Mouse (Mus musculus) forebrain, embryonic 14.5 days (tissue): ENCODE measurements around the gene Gpr132. TPM values are rescaled to one million over a fixed set of nuclear protein-coding genes. Genes with fewer than 3 reads are reported as not detected.

Source experiments
- ATAC-seq: fragments of 200-750 bp; cut with Nextera tagmentation; 2 replicates; pipeline ENCODE4 v1.8.0; 2017; ENCODE audit warnings: mild to moderate bottlenecking, moderate library complexity
- DNase-seq: peaks from one replicate; pipeline ENCODE4 v3.0.0-alpha.2; 2015; ENCODE audit warnings: low spot score
- H3K27ac ChIP-seq: fragments of 300-500 bp; sonication (generic); 2 replicates; pipeline ENCODE4 v1.5.1; 2014; ENCODE audit warnings: low read depth, mild to moderate bottlenecking, control low read depth, low read length, moderate library complexity
- H3K27me3 ChIP-seq: fragments of 300-500 bp; sonication (generic); replicated peaks from 2 replicates; pipeline ENCODE4 v1.6.1; 2014; ENCODE audit warnings: low read length, control low read depth, mixed read lengths; ENCODE audit not compliant: control insufficient read depth, insufficient read depth
- H3K36me3 ChIP-seq: fragments of 300-500 bp; sonication (generic); 2 replicates; pipeline ENCODE4 v1.6.1; 2014; ENCODE audit warnings: low read length, control low read depth; ENCODE audit not compliant: control insufficient read depth, insufficient read depth
- H3K4me1 ChIP-seq: fragments of 300-500 bp; sonication (generic); 2 replicates; pipeline ENCODE4 v1.6.1; 2014; ENCODE audit warnings: antibody characterized with exemption, low read length, control low read depth; ENCODE audit not compliant: control insufficient read depth, insufficient read depth
- H3K4me2 ChIP-seq: fragments of 300-500 bp; sonication (generic); 2 replicates; pipeline ENCODE4 v1.6.1; 2014; ENCODE audit warnings: mild to moderate bottlenecking, control low read depth, low read length
- H3K4me3 ChIP-seq: fragments of 300-500 bp; sonication (generic); 2 replicates; pipeline ENCODE4 v1.5.1; 2014; ENCODE audit warnings: low read depth, low read length, control low read depth
- H3K9ac ChIP-seq: fragments of 300-500 bp; sonication (generic); 2 replicates; pipeline ENCODE4 v1.6.1; 2014; ENCODE audit warnings: mild to moderate bottlenecking, low read length, control low read depth, moderate library complexity
- H3K9me3 ChIP-seq: fragments of 300-500 bp; sonication (generic); replicated peaks from 2 replicates; pipeline ENCODE4 v1.6.1; 2016; ENCODE audit warnings: low read length, control low read depth, mixed read lengths; ENCODE audit not compliant: control insufficient read depth
- WGBS: fragments of 180-500 bp; shearing (Covaris S2); extraction: QIAGEN DNeasy Blood & Tissue Kit; methylation state at CpG from one replicate; pipeline ENCODE4 v1.1.7; 2014; 5-methylcytosine and 5-hydroxymethylcytosine counted together
- polyA plus RNA-seq: library from polyadenylated mRNA; unstranded; fragments of >200 nt; fragmentation: Nextera tagmentation; extraction: Ambion mirVana; gene quantifications from 2 replicates; pipeline ENCODE4 v1.2.1, GENCODE M21; 2014

Gpr132 gene
- polyA plus RNA-seq: not detected in 2 replicates

GRCm38 (mm10) chr12:112868178-112869087, at the start of gene Gpr132:
Gene Gpr132 (minus strand): TSS chr12:112868228.
- Histone ChIP-seq H3K4me1 (no peaks in the 10 kb centered on the region), H3K27ac (no peak within 1 kb of the TSS), H3K4me2 (no peak within 1 kb of the TSS), H3K9ac (no peak within 1 kb of the TSS), H3K9me3 (no peaks in the 10 kb centered on the region), H3K27me3 (0 out of 2 replicates have a peak, but pooled peaks cover 7% of the 10 kb centered on the region), H3K4me3 (no peak within 1 kb of the TSS), H3K36me3 (no peaks in the 10 kb centered on the region)
- no peak for ATAC-seq
- WGBS: 70% methylated on average over 13 of the region's 13 CpGs
- DNase-seq: no peak

- no peak overlapping the region for H3K4me3 ChIP-seq
- ATAC-seq (no peak), DNase-seq (no peak)
- no peaks in the 10 kb centered on the region for H3K9me3 ChIP-seq
- H3K4me2 ChIP-seq: no peak overlapping the region
- no peaks in the 10 kb centered on the region for H3K4me1 ChIP-seq
- peaks cover 17% of the 10 kb centered on the region; the same call in 1 of the 2 replicates for H3K36me3 ChIP-seq
- H3K9ac ChIP-seq: no peak overlapping the region
- no peaks in the 10 kb centered on the region for H3K27me3 ChIP-seq
- 78% methylated on average over 11 of the region's 11 CpGs for WGBS
- H3K27ac ChIP-seq: no peak overlapping the region
These were observed 49.5 kb upstream of the Gpr132 start for GRCm38 (mm10) chr12:112917486-112917885.

- Histone ChIP-seq H3K4me2 (no peak overlapping the region), H3K27ac (no peak overlapping the region), H3K4me1 (no peaks in the 10 kb centered on the region), H3K36me3 (peaks cover 21% of the 10 kb centered on the region; the same call in 1 of the 2 replicates), H3K9me3 (no peaks in the 10 kb centered on the region), H3K4me3 (no peak overlapping the region), H3K27me3 (no peaks in the 10 kb centered on the region), H3K9ac (no peak overlapping the region)
- DNase-seq (no peak), ATAC-seq (no peak)
- WGBS: 91% methylated on average over 16 of the region's 16 CpGs
These were observed 48.8 kb upstream of the Gpr132 start for GRCm38 (mm10) chr12:112916698-112917400.

GRCm38 (mm10) chr12:112915587-112915986, 47.6 kb upstream of the Gpr132 start:
- no peak overlapping the region for H3K27ac ChIP-seq

GRCm38 (mm10) chr12:112914527-112914926, 46.5 kb upstream of the Gpr132 start:
- DNase-seq (no peak), ATAC-seq (no peak)
- Histone ChIP-seq H3K27ac (no peak overlapping the region), H3K4me1 (no peaks in the 10 kb centered on the region), H3K4me2 (no peak overlapping the region), H3K9ac (no peak overlapping the region), H3K27me3 (no peaks in the 10 kb centered on the region), H3K4me3 (no peak overlapping the region), H3K36me3 (peaks cover 40% of the 10 kb centered on the region; the same call in 1 of the 2 replicates), H3K9me3 (no peaks in the 10 kb centered on the region)
- WGBS: 84% methylated on average over 11 of the region's 11 CpGs

More at GRCm38 (mm10) chr12:112915587-112915986, 47.6 kb upstream of the Gpr132 start:
- DNase-seq (no peak), ATAC-seq (0 out of 2 replicates have a peak, but pooled peaks have one; percentile 25)
- H3K9ac ChIP-seq: no peak overlapping the region
- 59% methylated on average over 13 of the region's 13 CpGs for WGBS
- H3K4me2 ChIP-seq: no peak overlapping the region
- no peaks in the 10 kb centered on the region for H3K4me1 ChIP-seq
- H3K9me3 ChIP-seq: no peaks in the 10 kb centered on the region
- H3K36me3 ChIP-seq: peaks cover 32% of the 10 kb centered on the region; the same call in 1 of the 2 replicates
- H3K4me3 ChIP-seq: no peak overlapping the region
- H3K27me3 ChIP-seq: no peaks in the 10 kb centered on the region

- Histone ChIP-seq H3K36me3 (peaks cover 52% of the 10 kb centered on the region; the same call in 1 of the 2 replicates), H3K4me3 (no peak overlapping the region), H3K4me1 (no peaks in the 10 kb centered on the region), H3K4me2 (no peak overlapping the region), H3K9me3 (no peaks in the 10 kb centered on the region), H3K27ac (no peak overlapping the region), H3K27me3 (no peaks in the 10 kb centered on the region), H3K9ac (no peak overlapping the region)
- 89% methylated on average over 28 of the region's 28 CpGs for WGBS
- DNase-seq (no peak), ATAC-seq (no peak)
These were observed 45.1 kb upstream of the Gpr132 start for GRCm38 (mm10) chr12:112912951-112913745.

- ATAC-seq (no peak), DNase-seq (no peak)
- no peak overlapping the region for H3K4me3 ChIP-seq
- WGBS: 94% methylated on average over 17 of the region's 17 CpGs
- no peaks in the 10 kb centered on the region for H3K27me3 ChIP-seq
- H3K36me3 ChIP-seq: peaks cover 56% of the 10 kb centered on the region; the same call in 1 of the 2 replicates
- no peaks in the 10 kb centered on the region for H3K4me1 ChIP-seq
- no peak overlapping the region for H3K9ac ChIP-seq
- H3K27ac ChIP-seq: no peak overlapping the region
- no peak overlapping the region for H3K4me2 ChIP-seq
- H3K9me3 ChIP-seq: no peaks in the 10 kb centered on the region
These were observed 43.7 kb upstream of the Gpr132 start for GRCm38 (mm10) chr12:112911701-112912100.

- no peaks in the 10 kb centered on the region for H3K27me3 ChIP-seq
- H3K9ac ChIP-seq: no peak overlapping the region
- no peaks in the 10 kb centered on the region for H3K9me3 ChIP-seq
- no peaks in the 10 kb centered on the region for H3K4me1 ChIP-seq
- DNase-seq (no peak), ATAC-seq (no peak)
- H3K4me3 ChIP-seq: no peak overlapping the region
- no peak overlapping the region for H3K27ac ChIP-seq
- WGBS: 95% methylated on average over 22 of the region's 22 CpGs
- H3K36me3 ChIP-seq: peaks cover 55% of the 10 kb centered on the region; the same call in 1 of the 2 replicates
- H3K4me2 ChIP-seq: no peak overlapping the region
These were observed 41.0 kb upstream of the Gpr132 start for GRCm38 (mm10) chr12:112908991-112909390.
